ENCODE assay signal across 8 mouse cellular contexts in the genomic region with DNA sequence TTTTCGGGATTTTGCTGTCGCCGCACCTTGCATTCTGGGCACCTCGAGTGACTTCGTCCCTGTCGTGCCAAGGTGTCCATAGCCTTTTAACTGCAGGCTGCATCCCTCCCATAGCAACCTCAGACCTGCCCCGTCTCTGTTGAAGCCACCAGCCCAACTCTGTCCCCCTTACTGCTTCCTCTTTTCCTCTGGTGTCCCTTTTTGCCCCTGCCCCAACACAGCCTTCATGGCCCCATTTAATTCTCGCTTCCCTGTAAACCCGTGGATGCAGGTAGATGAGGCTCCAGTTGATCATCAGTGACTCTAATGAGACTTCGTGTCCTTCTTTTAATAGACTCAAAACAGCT. TPM values are rescaled to one million over a fixed set of nuclear protein-coding genes. Genes with fewer than 3 reads are reported as not detected.
DNase-seq lines count a peak whose midpoint lies in the region; ATAC-seq and TF ChIP-seq lines count a peak whose summit lies in the region.

No protein-coding gene starts in this region.

- ATAC-seq in embryonic facial prominence, embryonic 15.5 days (ENCODE audit: insufficient number of reproducible peaks, low FRiP score, low TSS enrichment, low read depth) = no peak
- ATAC-seq in limb, embryonic 12.5 days (ENCODE audit: insufficient number of reproducible peaks, insufficient read depth, low FRiP score, low TSS enrichment, low read depth) = no peak
- no peak for ATAC-seq in neural tube, embryonic 14.5 days (ENCODE audit: low read depth)

- no peak for TF ChIP-seq POLR2A in liver, adult 2 months (IDR thresholded peaks at IDR 0.05; ENCODE audit: extremely low read depth, insufficient read depth, low read length)

- peaks cover 26% of the 10 kb centered on the region; the same call in 1 of the 2 replicates for H3K79me2 ChIP-seq in liver, adult 2 months (ENCODE audit: control insufficient read depth, insufficient read depth, low read length)

- peak overlapping the region; percentile 56 for H3K27ac ChIP-seq in liver, adult 2 months (replicated peaks; ENCODE audit: insufficient read depth, low read depth, low read length)
- H3K27ac ChIP-seq in embryonic facial prominence, embryonic 15.5 days (replicated peaks) = peak overlapping the region; percentile 88
- peak overlapping the region; percentile 87 for H3K27ac ChIP-seq in limb, embryonic 12.5 days
- peak overlapping the region; percentile 70; the same call in 1 of the 2 replicates for H3K27ac ChIP-seq in neural tube, embryonic 14.5 days (ENCODE audit: low read depth, low read length)

- H3K4me1 ChIP-seq in liver, adult 2 months (ENCODE audit: control insufficient read depth, insufficient read depth, low read length) = peaks cover 7% of the 10 kb centered on the region
- H3K4me1 ChIP-seq in embryonic facial prominence, embryonic 15.5 days = peaks cover 21% of the 10 kb centered on the region
- H3K4me1 ChIP-seq in limb, embryonic 12.5 days (replicated peaks) = peaks cover 10% of the 10 kb centered on the region
- H3K4me1 ChIP-seq in neural tube, embryonic 14.5 days (ENCODE audit: control insufficient read depth, insufficient read depth, low read length) = peaks cover 9% of the 10 kb centered on the region

- 1% methylated on average over 10 of the region's 10 CpGs for WGBS in liver, adult 2 months
- 4% methylated on average over 10 of the region's 10 CpGs for WGBS in embryonic facial prominence, embryonic 15.5 days
- 7% methylated on average over 10 of the region's 10 CpGs for WGBS in limb, embryonic 12.5 days
- WGBS in neural tube, embryonic 14.5 days = 6% methylated on average over 10 of the region's 10 CpGs

- peak overlapping the region; percentile 93 for H3K9ac ChIP-seq in liver, adult 2 months (ENCODE audit: low read depth, low read length)
- H3K9ac ChIP-seq in embryonic facial prominence, embryonic 15.5 days = peak overlapping the region; percentile 97
- H3K9ac ChIP-seq in limb, embryonic 12.5 days (replicated peaks) = peak overlapping the region; percentile 98
- H3K9ac ChIP-seq in neural tube, embryonic 14.5 days (replicated peaks; ENCODE audit: low read depth, low read length) = peak overlapping the region; percentile 95

- no peaks in the 10 kb centered on the region for H3K27me3 ChIP-seq in liver, adult 2 months (ENCODE audit: control insufficient read depth, insufficient read depth, low read length)
- no peaks in the 10 kb centered on the region for H3K27me3 ChIP-seq in embryonic facial prominence, embryonic 15.5 days
- H3K27me3 ChIP-seq in limb, embryonic 12.5 days = no peaks in the 10 kb centered on the region
- H3K27me3 ChIP-seq in neural tube, embryonic 14.5 days (ENCODE audit: control insufficient read depth, insufficient read depth, low read length) = no peaks in the 10 kb centered on the region

- TF ChIP-seq CTCF in liver, adult 2 months (IDR thresholded peaks at IDR 0.05; ENCODE audit: low read depth, low read length) = no peak

- H3K9me3 ChIP-seq in embryonic facial prominence, embryonic 15.5 days (replicated peaks) = no peaks in the 10 kb centered on the region
- no peaks in the 10 kb centered on the region for H3K9me3 ChIP-seq in limb, embryonic 12.5 days
- no peaks in the 10 kb centered on the region for H3K9me3 ChIP-seq in neural tube, embryonic 14.5 days (ENCODE audit: control insufficient read depth, low read length)

- H3K36me3 ChIP-seq in liver, adult 2 months (ENCODE audit: control insufficient read depth, insufficient read depth, low read length) = peaks cover 6% of the 10 kb centered on the region; the same call in 1 of the 2 replicates
- peaks cover 40% of the 10 kb centered on the region for H3K36me3 ChIP-seq in embryonic facial prominence, embryonic 15.5 days
- peaks cover 44% of the 10 kb centered on the region for H3K36me3 ChIP-seq in limb, embryonic 12.5 days
- peaks cover 32% of the 10 kb centered on the region for H3K36me3 ChIP-seq in neural tube, embryonic 14.5 days (ENCODE audit: control insufficient read depth, insufficient read depth, low read length)

- peak overlapping the region; percentile 81 for H3K4me2 ChIP-seq in embryonic facial prominence, embryonic 15.5 days (replicated peaks)
- H3K4me2 ChIP-seq in limb, embryonic 12.5 days = peak overlapping the region; percentile 85
- peak overlapping the region; percentile 85 for H3K4me2 ChIP-seq in neural tube, embryonic 14.5 days (ENCODE audit: low read depth, low read length)

- DNase-seq in liver, adult 2 months (ENCODE audit: extremely low read depth, low read depth, low spot score) = no peak
- no peak for DNase-seq in liver
- DNase-seq in layer of hippocampus, adult 9-10 months (ENCODE audit: low spot score) = no peak
- no peak for DNase-seq in retina, embryonic 14.5 days (ENCODE audit: low spot score)
- no peak for DNase-seq in kidney, adult 18-20 months

- H3K4me3 ChIP-seq in liver, adult 2 months (ENCODE audit: insufficient read depth, low read depth, low read length) = peak overlapping the region; percentile 96
- peak overlapping the region; percentile 92 for H3K4me3 ChIP-seq in embryonic facial prominence, embryonic 15.5 days (replicated peaks)
- H3K4me3 ChIP-seq in limb, embryonic 12.5 days (replicated peaks) = peak overlapping the region; percentile 95
- peak overlapping the region; percentile 97 for H3K4me3 ChIP-seq in neural tube, embryonic 14.5 days (ENCODE audit: low read depth, low read length)

RNA-seq across cellular contexts. Expression of gene Denr, which starts 0.6 kb away (rescaled TPM):
- total RNA-seq in liver, adult 2 months (2014; rRNA removed) = 12.5 and 15.5 TPM in 2 replicates
- polyA plus RNA-seq in liver, adult 2 months (2012; rRNA removed) = 27.5 and 37.9 TPM in 2 replicates
- 128 TPM in 2 replicates for polyA plus RNA-seq in embryonic facial prominence, embryonic 15.5 days (2015; fragmentation: Nextera tagmentation; extraction: Ambion mirVana)
- 162 and 184 TPM in 2 replicates for polyA plus RNA-seq in limb, embryonic 12.5 days (2016; fragmentation: Nextera tagmentation; extraction: Ambion mirVana)
- 109 and 130 TPM in 2 replicates for polyA plus RNA-seq in neural tube, embryonic 14.5 days (2014; fragmentation: Nextera tagmentation; extraction: Ambion mirVana)

RNA-seq across cellular contexts. Expression of gene Gm43518, which starts 19.6 kb away (rescaled TPM):
- 1.2 TPM in 1 of 2 replicates, not detected in the other for total RNA-seq in liver, adult 2 months (2014; rRNA removed)
- polyA plus RNA-seq in liver, adult 2 months (2012; rRNA removed) = 0.31 TPM in 1 of 2 replicates, not detected in the other
- 1.9 and 2.9 TPM in 2 replicates for polyA plus RNA-seq in embryonic facial prominence, embryonic 15.5 days (2015; fragmentation: Nextera tagmentation; extraction: Ambion mirVana)
- polyA plus RNA-seq in limb, embryonic 12.5 days (2016; fragmentation: Nextera tagmentation; extraction: Ambion mirVana) = 1.8 and 2.1 TPM in 2 replicates
- polyA plus RNA-seq in neural tube, embryonic 14.5 days (2014; fragmentation: Nextera tagmentation; extraction: Ambion mirVana) = 2.7 and 4.0 TPM in 2 replicates

RNA-seq across cellular contexts. Expression of gene Ccdc62, which starts 22.9 kb away (rescaled TPM):
- 2.1 and 2.2 TPM in 2 replicates for total RNA-seq in liver, adult 2 months (2014; rRNA removed)
- 1.8 and 3.2 TPM in 2 replicates for polyA plus RNA-seq in liver, adult 2 months (2012; rRNA removed)
- polyA plus RNA-seq in embryonic facial prominence, embryonic 15.5 days (2015; fragmentation: Nextera tagmentation; extraction: Ambion mirVana) = 5.4 and 7.5 TPM in 2 replicates
- 5.9 and 7.5 TPM in 2 replicates for polyA plus RNA-seq in limb, embryonic 12.5 days (2016; fragmentation: Nextera tagmentation; extraction: Ambion mirVana)
- polyA plus RNA-seq in neural tube, embryonic 14.5 days (2014; fragmentation: Nextera tagmentation; extraction: Ambion mirVana) = 5.2 and 5.7 TPM in 2 replicates

RNA-seq across cellular contexts. Expression of gene Hcar1, which starts 27.8 kb away (rescaled TPM):
- total RNA-seq in liver, adult 2 months (2014; rRNA removed) = under 0.01 and 0.09 TPM in 2 replicates
- 0.04 TPM in 1 of 2 replicates, not detected in the other for polyA plus RNA-seq in liver, adult 2 months (2012; rRNA removed)
- polyA plus RNA-seq in embryonic facial prominence, embryonic 15.5 days (2015; fragmentation: Nextera tagmentation; extraction: Ambion mirVana) = 0.76 and 0.97 TPM in 2 replicates
- polyA plus RNA-seq in limb, embryonic 12.5 days (2016; fragmentation: Nextera tagmentation; extraction: Ambion mirVana) = 0.22 TPM in 1 of 2 replicates, not detected in the other
- 0.09 and 0.44 TPM in 2 replicates for polyA plus RNA-seq in neural tube, embryonic 14.5 days (2014; fragmentation: Nextera tagmentation; extraction: Ambion mirVana)

RNA-seq across cellular contexts. Expression of gene Hcar2, which starts 42.3 kb away (rescaled TPM):
- 0.18 and 1.1 TPM in 2 replicates for total RNA-seq in liver, adult 2 months (2014; rRNA removed)
- 0.25 and 0.32 TPM in 2 replicates for polyA plus RNA-seq in liver, adult 2 months (2012; rRNA removed)
- polyA plus RNA-seq in embryonic facial prominence, embryonic 15.5 days (2015; fragmentation: Nextera tagmentation; extraction: Ambion mirVana) = 5.0 and 7.5 TPM in 2 replicates
- 0.10 and 0.18 TPM in 2 replicates for polyA plus RNA-seq in limb, embryonic 12.5 days (2016; fragmentation: Nextera tagmentation; extraction: Ambion mirVana)
- not detected in 2 replicates for polyA plus RNA-seq in neural tube, embryonic 14.5 days (2014; fragmentation: Nextera tagmentation; extraction: Ambion mirVana)
